Mouse (Mus musculus) layer of hippocampus, adult 2 months (tissue): Measurements from ENCODE around the gene Ccser2. TPM values are rescaled to one million over a fixed set of nuclear protein-coding genes. Genes with fewer than 3 reads are reported as not detected.

ENCODE experiments used
- DNase-seq, 2 experiments: peaks; one replicate each; pipeline ENCODE4 v3.0.0; 2022; ENCODE audit warnings: low spot score in 2 of 2
- H3K27ac ChIP-seq: fragments of 200-600 bp; 2 replicates; pipeline ENCODE4 v1.8.1; 2022
- H3K4me3 ChIP-seq: fragments of 200-600 bp; 2 replicates; pipeline ENCODE4 v1.8.1; 2022; ENCODE audit warnings: mild to moderate bottlenecking
- CTCF ChIP-seq: fragments of 200-600 bp; conservative IDR thresholded peaks from 2 replicates; pipeline ENCODE4 v1.8.1; 2022; ENCODE audit warnings: antibody characterized with exemption, mild to moderate bottlenecking, moderate library complexity
- total RNA-seq, 2 experiments: library from RNA; stranded (reverse); gene quantifications; 2 replicates each; pipeline ENCODE4 v1.2.3; 2021

Gene Ccser2
- total RNA-seq, 2 experiments from 2014 or later, result 78.3 to 88.0 TPM

DNA sequence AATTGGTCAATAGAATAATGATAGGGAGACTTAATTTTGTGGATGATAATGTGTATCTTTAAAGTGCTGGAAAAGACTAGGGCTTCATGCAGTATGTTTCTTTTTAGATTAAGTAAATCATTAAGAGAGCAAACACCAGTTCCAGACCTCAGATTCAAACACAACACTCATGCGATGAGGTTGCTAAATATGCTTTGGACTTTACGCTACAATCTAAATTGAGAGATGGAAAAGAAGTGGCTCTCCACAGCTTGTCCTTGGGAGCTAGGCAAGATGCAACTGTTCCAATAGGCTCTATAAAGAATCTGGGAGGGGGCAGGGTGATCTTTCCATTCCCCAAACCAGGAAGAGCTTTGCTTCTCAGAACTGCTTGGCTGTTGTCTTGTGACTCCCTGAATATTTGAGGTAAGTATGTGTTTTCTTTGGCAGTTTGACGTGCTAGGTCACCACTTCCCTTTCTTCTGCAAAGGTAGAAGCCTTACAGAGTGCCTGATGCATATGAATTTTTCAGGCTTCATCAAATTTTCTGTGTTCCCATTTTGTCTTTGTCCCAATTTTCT, 1.4 kb upstream of the Ccser2 start:
- no peak overlapping the region for H3K4me3 ChIP-seq
- no peak for TF ChIP-seq CTCF
- no peak overlapping the region for H3K27ac ChIP-seq
- no peak for DNase-seq

DNA sequence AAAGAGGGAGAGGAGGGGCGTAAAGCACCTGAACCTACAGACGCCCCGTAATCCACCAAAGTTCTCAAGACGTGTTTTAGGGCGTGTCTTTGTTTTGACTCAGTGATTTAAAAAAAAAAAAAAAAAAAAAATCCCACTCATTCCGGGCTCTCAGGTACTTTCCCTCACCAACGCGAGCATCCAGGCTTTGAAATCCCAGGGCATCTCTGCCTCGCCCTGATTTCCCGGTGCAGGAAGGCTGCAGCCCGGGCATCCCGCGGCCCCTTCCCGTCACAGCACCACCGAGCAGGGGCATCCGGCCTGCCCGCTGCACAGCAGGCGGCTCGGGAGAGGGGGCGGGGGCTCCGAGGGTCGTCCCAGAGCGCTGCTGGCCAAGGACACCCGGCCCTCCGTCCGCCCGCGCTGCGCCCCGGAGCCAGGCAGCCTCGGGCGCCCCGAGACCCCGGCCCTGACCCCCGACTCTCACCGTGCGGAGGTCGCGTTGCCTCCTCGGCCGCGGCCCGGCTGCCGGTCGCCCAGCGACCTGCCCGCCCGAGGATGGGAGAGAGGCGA, 425 bp downstream of the Ccser2 start:
- Histone ChIP-seq H3K4me3 (peak overlapping the region; percentile 65), H3K27ac (peak overlapping the region; percentile 94)
- DNase-seq, result no peak
- TF ChIP-seq CTCF, result no peak

DNA sequence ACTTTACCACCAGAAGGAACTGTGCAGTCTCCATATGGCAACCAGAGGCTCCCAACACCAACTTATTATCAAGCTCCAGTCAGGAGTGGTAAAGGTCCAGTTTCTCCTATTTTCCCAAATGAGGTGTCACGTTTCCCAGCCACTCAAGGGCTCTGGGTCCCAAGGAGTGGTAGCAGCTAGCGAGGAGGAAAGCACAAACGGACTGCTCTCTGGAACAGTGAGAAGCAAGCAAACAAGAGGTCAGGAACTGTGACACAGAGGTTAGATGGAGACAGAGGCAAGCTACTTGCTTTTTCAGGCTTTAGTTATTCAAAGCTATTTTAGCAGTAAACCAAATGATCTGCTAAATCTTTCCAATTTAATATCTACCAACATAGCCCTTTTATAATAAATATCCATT, 3.2 kb downstream of the Ccser2 start:
- no peak for DNase-seq
- 0 out of 2 replicates have a peak overlapping the region, but pooled peaks have one; percentile 12 for H3K27ac ChIP-seq
- H3K4me3 ChIP-seq, result no peak overlapping the region
- no peak for TF ChIP-seq CTCF

DNA sequence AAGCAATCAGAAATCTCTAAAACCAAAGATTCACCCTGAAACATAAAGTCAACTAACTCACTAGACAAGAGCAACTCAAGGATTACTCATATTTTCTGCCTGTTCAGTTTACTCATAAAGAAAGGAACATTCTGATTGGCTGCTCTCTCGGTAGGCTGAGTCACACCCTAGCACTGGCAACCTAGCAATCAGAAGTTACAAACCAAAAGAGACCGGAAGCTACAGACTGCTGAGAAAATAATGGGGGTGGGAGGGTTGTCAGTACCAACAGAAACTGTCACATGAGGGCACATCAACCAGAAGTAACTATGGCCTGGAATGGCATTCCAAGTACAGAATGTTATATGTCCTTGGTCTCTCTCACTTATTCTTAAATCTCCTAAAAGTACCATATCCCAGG, 6.1 kb downstream of the Ccser2 start:
- no peak overlapping the region for H3K4me3 ChIP-seq
- no peak overlapping the region for H3K27ac ChIP-seq
- no peak for TF ChIP-seq CTCF
- no peak for DNase-seq

DNA sequence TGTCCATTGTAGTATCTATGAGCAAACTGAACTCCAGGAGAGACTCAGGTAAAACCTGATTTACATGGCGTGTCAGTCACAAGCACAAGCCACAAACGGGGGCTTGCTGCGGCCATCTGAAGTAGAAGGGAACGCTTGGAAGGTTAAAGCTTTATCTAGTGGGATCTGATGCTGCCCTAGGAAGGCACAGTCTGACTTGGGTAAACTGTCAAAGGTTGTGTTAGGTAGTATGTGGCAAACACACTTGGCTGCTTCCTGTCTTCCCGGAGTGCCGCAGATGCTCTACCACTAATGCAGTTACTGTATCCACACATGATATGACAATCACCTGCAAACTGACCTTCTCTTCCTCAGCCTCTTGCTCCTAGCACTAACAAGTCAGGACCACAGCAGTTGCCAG, 10.9 kb downstream of the Ccser2 start:
- no peak for TF ChIP-seq CTCF
- no peak overlapping the region for H3K27ac ChIP-seq
- H3K4me3 ChIP-seq, result no peak overlapping the region
- no peak for DNase-seq

DNA sequence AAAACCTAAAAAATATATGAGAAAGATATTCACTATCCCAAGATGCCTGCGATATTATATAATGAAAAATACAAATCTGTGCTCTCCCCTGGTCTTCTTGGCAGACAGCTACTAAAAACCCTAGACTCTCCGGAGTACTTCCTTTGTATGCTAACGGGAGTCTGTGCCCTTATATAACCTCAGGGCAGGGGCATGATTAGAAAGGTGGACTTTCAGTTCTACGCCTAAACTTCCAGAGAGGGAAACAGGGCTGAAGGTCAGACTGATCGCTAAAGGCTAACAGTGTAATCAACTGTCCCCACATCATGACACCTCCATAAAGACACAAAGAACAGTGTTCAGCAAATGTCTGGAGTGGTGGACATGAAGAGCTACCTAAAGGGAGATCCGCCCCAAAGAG, 11.3 kb downstream of the Ccser2 start:
- TF ChIP-seq CTCF, result no peak
- Histone ChIP-seq H3K27ac (no peak overlapping the region), H3K4me3 (no peak overlapping the region)
- DNase-seq, result no peak

DNA sequence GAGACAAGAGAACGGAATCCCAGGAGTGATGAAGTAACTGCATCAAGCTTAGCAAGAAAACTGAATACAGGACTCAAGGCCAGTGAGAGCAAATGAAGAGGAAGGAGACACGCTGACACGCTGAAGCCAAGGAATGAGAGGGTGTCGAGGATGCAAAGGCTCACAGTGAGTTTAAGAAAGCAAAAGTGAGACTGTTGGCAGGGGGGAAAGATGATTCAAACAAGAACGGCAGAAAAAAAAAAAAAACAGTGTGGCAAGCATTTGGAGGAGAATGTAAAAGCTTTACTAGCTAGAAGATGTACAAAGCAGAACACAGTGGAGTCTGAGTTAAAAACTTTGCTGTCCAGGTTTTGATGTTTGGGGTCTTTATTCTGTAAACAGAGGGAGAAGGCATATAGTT, 11.9 kb downstream of the Ccser2 start:
- H3K27ac ChIP-seq, result no peak overlapping the region
- no peak for TF ChIP-seq CTCF
- DNase-seq, result no peak
- no peak overlapping the region for H3K4me3 ChIP-seq

DNA sequence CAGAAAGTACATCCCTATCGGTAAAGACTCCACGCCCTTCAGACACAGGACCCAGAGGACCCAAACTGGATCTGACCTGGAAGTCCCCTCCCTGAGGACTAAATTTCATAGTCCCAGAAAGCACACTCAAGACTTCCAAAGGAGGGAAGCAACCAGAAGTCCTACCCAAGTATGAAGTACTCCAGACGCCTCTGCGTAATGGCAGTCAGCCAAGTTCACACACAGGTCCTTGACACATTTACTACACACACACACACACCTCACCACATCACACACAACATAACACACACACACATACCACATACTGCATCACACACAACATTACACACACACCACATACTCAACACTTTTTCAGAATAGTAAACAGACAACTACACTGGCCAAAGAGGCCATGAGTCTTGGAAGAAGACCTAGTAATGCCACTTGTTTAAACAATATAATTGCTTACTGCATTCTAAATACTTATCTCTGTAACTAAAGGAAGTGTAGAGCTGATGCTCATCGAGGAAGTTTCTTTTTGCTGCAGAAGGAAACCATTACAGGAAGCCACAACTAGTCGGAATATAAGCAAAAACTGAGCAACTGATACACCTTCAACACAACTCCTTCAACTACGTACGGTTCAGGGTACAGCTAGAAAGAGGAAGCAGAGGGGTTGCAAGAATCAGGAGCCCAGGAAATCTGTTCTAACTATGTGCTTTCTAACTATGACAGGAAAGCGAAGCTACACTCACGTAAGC, 15.7 kb downstream of the Ccser2 start:
- Histone ChIP-seq H3K4me3 (no peak overlapping the region), H3K27ac (no peak overlapping the region)
- no peak for TF ChIP-seq CTCF
- no peak for DNase-seq

DNA sequence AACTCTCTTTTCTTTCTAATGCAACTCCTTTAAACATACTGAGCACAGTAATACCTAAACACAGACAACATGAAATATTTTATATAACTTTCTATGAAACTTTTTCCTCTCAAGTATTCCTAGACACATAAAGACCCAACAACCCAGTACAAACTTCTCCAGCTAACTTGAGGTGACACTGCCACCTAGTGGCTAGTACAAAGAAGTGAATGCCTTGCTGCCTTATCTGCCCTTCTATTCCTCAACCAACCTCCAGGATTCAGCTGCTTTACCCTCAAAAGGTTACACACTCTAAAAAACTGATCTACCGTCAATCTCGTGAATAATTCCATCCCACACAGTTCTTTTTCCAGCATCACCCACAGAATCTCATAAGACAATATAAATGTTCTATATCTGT, 16.4 kb downstream of the Ccser2 start:
- TF ChIP-seq CTCF, result peak; percentile 93
- no peak overlapping the region for H3K27ac ChIP-seq
- peak; percentile 29 to 37 for DNase-seq
- H3K4me3 ChIP-seq, result no peak overlapping the region

DNA sequence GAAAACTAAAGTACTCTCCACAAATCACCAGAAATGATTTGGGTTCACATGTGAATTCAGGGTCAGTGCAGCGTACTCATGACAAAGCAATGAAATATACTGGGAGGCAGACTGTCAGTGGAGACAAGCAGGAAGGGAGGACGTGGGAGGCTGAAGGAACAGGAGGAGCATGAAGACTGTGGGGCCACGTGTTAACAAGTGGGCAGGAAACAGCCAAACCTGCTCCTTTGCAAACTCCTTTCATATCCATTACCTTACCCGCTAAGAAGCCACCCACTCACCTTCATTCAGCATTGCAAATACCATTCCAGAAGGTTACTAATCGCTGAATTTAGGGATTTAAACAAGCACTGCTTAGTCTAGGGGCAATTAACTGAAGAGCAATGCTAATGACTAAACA, 25.9 kb downstream of the Ccser2 start:
- TF ChIP-seq CTCF, result no peak
- DNase-seq, result peak; percentile 19 to 37
- H3K27ac ChIP-seq, result 0 out of 2 replicates have a peak overlapping the region, but pooled peaks have one; percentile 32
- H3K4me3 ChIP-seq, result no peak overlapping the region

DNA sequence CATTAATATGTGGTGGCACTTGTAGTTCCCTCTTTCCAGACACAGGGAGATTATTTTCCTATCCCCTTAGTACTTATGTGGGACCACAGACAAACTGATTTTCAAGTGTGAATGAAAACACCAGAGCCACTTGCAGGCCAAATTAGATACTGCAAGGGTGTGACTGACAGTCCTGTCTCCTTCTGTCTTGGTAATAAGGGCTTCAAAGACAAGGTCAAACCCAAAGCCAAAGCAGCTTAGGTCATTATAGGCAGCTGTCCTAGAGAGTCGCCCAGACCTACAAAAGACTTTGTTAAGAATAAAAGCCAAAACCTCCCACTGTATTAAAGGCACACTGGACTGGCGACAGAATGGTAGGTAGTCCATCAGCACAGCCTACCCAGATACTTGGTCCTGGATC, 30.6 kb downstream of the Ccser2 start:
- TF ChIP-seq CTCF, result no peak
- no peak for DNase-seq
- H3K4me3 ChIP-seq, result no peak overlapping the region
- H3K27ac ChIP-seq, result no peak overlapping the region

DNA sequence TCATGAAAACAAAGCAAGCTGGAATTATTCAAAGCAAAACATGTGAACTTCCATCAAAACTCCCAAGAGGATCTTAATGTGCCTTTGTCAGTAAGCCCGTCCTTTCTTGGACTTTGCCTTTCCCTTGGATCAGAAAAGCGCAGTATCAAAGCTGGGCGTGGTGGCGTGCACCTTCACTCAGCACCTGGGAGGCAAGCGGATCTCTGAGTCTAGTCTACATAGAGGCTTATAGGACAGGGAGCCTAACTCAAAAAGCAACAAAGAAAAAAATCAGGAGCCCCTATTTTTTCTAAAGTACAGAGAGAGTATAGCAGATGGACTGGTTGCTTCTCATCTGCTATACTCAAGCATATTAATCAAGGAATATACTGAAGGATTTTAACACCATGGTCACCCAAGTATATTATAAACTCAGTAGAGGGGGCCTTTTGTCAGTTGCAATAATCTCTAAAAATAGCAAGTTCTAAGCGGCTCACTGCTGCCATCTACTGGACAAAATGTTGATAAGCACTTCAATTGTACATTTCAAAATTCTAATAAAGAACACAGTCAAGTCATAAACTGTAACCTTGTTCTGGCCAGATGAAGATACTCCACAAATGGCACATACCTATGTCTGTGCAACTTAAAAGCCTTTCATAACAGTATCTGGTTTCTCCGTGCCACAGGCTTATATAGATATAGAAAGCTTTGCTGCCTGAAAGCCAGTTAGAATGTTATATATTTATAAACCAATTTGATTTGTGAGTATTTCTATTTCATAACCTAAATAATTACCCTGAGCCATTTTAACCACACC, 31.3 kb downstream of the Ccser2 start:
- no peak overlapping the region for H3K4me3 ChIP-seq
- DNase-seq, result peak; percentile 18 to 60
- no peak overlapping the region for H3K27ac ChIP-seq
- TF ChIP-seq CTCF, result peak; percentile 89
